Mouse (Mus musculus): ENCODE data around the gene Tbcel. TPM values are rescaled to one million over a fixed set of nuclear protein-coding genes. Genes with fewer than 3 reads are reported as not detected.

Tbcel gene
- total RNA-seq, 1 experiment from 2014 or later, result 90.5 TPM

GRCm38 (mm10) chr9:42442100-42442499 lies 65.5 kb downstream of the Tbcel start:
- DNase-seq, result no peak

- no peak for DNase-seq
Observed at GRCm38 (mm10) chr9:42441234-42441633, 66.4 kb downstream of the Tbcel start.

- DNase-seq, result no peak
Observed at GRCm38 (mm10) chr9:42439446-42439845, 68.2 kb downstream of the Tbcel start.

- no peak for DNase-seq
Observed at GRCm38 (mm10) chr9:42432155-42432554, 75.5 kb downstream of the Tbcel start.

- no peak for DNase-seq
Observed at GRCm38 (mm10) chr9:42431606-42432005, 76.0 kb downstream of the Tbcel start.

GRCm38 (mm10) chr9:42428060-42428924 lies 79.3 kb downstream of the Tbcel start:
- DNase-seq, result no peak

- no peak for DNase-seq
Observed at GRCm38 (mm10) chr9:42426661-42427358, 80.8 kb downstream of the Tbcel start.

GRCm38 (mm10) chr9:42423649-42424048 lies 84.0 kb downstream of the Tbcel start:
- DNase-seq, result no peak

GRCm38 (mm10) chr9:42419687-42420086 lies 87.9 kb downstream of the Tbcel start:
- no peak for DNase-seq

GRCm38 (mm10) chr9:42418786-42419185 lies 88.8 kb downstream of the Tbcel start:
- no peak for DNase-seq

- no peak for DNase-seq
Observed at GRCm38 (mm10) chr9:42417352-42417952, 90.2 kb downstream of the Tbcel start.

GRCm38 (mm10) chr9:42415184-42415583 lies 92.4 kb downstream of the Tbcel start:
- DNase-seq, result no peak

- DNase-seq, result no peak
Observed at GRCm38 (mm10) chr9:42413345-42413744, 94.3 kb downstream of the Tbcel start.

- no peak for DNase-seq
Observed at GRCm38 (mm10) chr9:42411296-42411695, 96.3 kb downstream of the Tbcel start.

- no peak for DNase-seq
Observed at GRCm38 (mm10) chr9:42405736-42406135, 101.9 kb downstream of the Tbcel start.

- DNase-seq, result no peak
Observed at GRCm38 (mm10) chr9:42401486-42401885, 106.1 kb downstream of the Tbcel start.

- DNase-seq, result no peak
Observed at GRCm38 (mm10) chr9:42399829-42400228, 107.8 kb downstream of the Tbcel start, which contains the start of gene Tecta. TSS of gene Tecta (minus strand) at chr9:42399929.

GRCm38 (mm10) chr9:42396141-42396540 lies 111.5 kb downstream of the Tbcel start:
- no peak for DNase-seq

- DNase-seq, result no peak
Observed at GRCm38 (mm10) chr9:42394903-42395302, 112.7 kb downstream of the Tbcel start.

GRCm38 (mm10) chr9:42394321-42394720 lies 113.3 kb downstream of the Tbcel start:
- no peak for DNase-seq

- DNase-seq, result no peak
Observed at GRCm38 (mm10) chr9:42392927-42393326, 114.7 kb downstream of the Tbcel start.

- no peak for DNase-seq
Observed at GRCm38 (mm10) chr9:42388490-42388889, 119.1 kb downstream of the Tbcel start.

GRCm38 (mm10) chr9:42387038-42387437 lies 120.6 kb downstream of the Tbcel start:
- DNase-seq, result no peak
